In genomic region chr2:156887017-156887416, GRCm38 (mm10) we compare ENCODE assay signal across 12 mouse cellular contexts. TPM values are rescaled to one million over a fixed set of nuclear protein-coding genes. Genes with fewer than 3 reads are reported as not detected.
DNase-seq lines count a peak whose midpoint lies in the region; ATAC-seq and TF ChIP-seq lines count a peak whose summit lies in the region.
"Had no signal": no experiment of that assay in that cellular context is flagged by ENCODE, and none has a peak within 500 bp of the region (broad histone marks: within the 10 kb centered on the region; RNA-seq: fewer than 3 reads in every experiment).

TSS of gene Sla2 (minus strand) at chr2:156887192.

- H3K4me3 ChIP-seq in midbrain, embryonic 11.5 days (ENCODE audit: low read depth, low read length): no peak within 1 kb of the TSS
- H3K4me3 ChIP-seq in midbrain, postnatal 0 days (ENCODE audit: low read depth, low read length): no peak within 1 kb of the TSS
- H3K4me3 ChIP-seq: erythroblast, embryonic 14.5 days; heart, embryonic 10.5 days; intestine, embryonic 15.5 days had no signal

- ATAC-seq in midbrain, embryonic 11.5 days (ENCODE audit: low FRiP score): no peak
- no peak for ATAC-seq in midbrain, postnatal 0 days (ENCODE audit: low FRiP score)
- ATAC-seq in common myeloid progenitor, adult 5-6 weeks (replicated peaks; ENCODE audit: low read depth, poor library complexity, severe bottlenecking): peak; percentile 82
- ATAC-seq in monocyte, adult 5-6 weeks (replicated peaks; ENCODE audit: insufficient number of reproducible peaks, low FRiP score, low TSS enrichment, poor library complexity, severe bottlenecking): peak; percentile 34; the same call in 1 of the 2 replicates
- ATAC-seq: intestine, embryonic 15.5 days had no signal

- no peak for TF ChIP-seq CTCF in midbrain, postnatal 0 days (IDR thresholded peaks at IDR 0.05)

- no peaks in the 10 kb centered on the region for H3K9me3 ChIP-seq in midbrain, embryonic 11.5 days (ENCODE audit: control insufficient read depth, low read length)
- H3K9me3 ChIP-seq in midbrain, postnatal 0 days (ENCODE audit: low read length): no peaks in the 10 kb centered on the region
- H3K9me3 ChIP-seq: heart, embryonic 10.5 days; intestine, embryonic 15.5 days had no signal

- peak; percentile 84 for DNase-seq in midbrain, embryonic 11.5 days (ENCODE audit: low spot score, missing footprints)
- DNase-seq in midbrain, postnatal 0 days (ENCODE audit: low spot score): no peak
- peak; percentile 84 for DNase-seq in thymus, postnatal 4 days
- no peak for DNase-seq in layer of hippocampus, postnatal 14 days (ENCODE audit: low spot score in 2 of 2)
- no peak for DNase-seq in left cerebral cortex, adult 8-10 months (ENCODE audit: low spot score in 2 of 2)
- DNase-seq: cerebellum, postnatal 36 days; lung, postnatal 36 days had no signal

- H3K27me3 ChIP-seq in midbrain, embryonic 11.5 days (ENCODE audit: control insufficient read depth, insufficient read depth, low read length): no peaks in the 10 kb centered on the region
- no peaks in the 10 kb centered on the region for H3K27me3 ChIP-seq in midbrain, postnatal 0 days (ENCODE audit: insufficient read depth, low read length)
- H3K27me3 ChIP-seq: intestine, embryonic 15.5 days had no signal

- no peak within 1 kb of the TSS for H3K9ac ChIP-seq in midbrain, embryonic 11.5 days (ENCODE audit: low read length)
- H3K9ac ChIP-seq in midbrain, postnatal 0 days (replicated peaks; ENCODE audit: low read length, poor library complexity, severe bottlenecking): no peak within 1 kb of the TSS
- H3K9ac ChIP-seq: intestine, embryonic 15.5 days had no signal

- no peak within 1 kb of the TSS for H3K4me2 ChIP-seq in midbrain, embryonic 11.5 days
- no peak within 1 kb of the TSS for H3K4me2 ChIP-seq in midbrain, postnatal 0 days (ENCODE audit: low read depth, low read length, poor library complexity, severe bottlenecking)
- H3K4me2 ChIP-seq: intestine, embryonic 15.5 days had no signal

- no peak within 1 kb of the TSS for H3K27ac ChIP-seq in midbrain, embryonic 11.5 days (ENCODE audit: low read depth, low read length)
- H3K27ac ChIP-seq in midbrain, postnatal 0 days (ENCODE audit: low read depth, low read length): no peak within 1 kb of the TSS
- H3K27ac ChIP-seq: heart, embryonic 10.5 days; intestine, embryonic 15.5 days had no signal

- H3K4me1 ChIP-seq in midbrain, embryonic 11.5 days (ENCODE audit: control insufficient read depth, insufficient read depth, low read length): peaks cover 2% of the 10 kb centered on the region; the same call in 1 of the 2 replicates
- H3K4me1 ChIP-seq in midbrain, postnatal 0 days (ENCODE audit: insufficient read depth, low read length): 0 out of 2 replicates have a peak, but pooled peaks cover 1% of the 10 kb centered on the region
- H3K4me1 ChIP-seq: intestine, embryonic 15.5 days had no signal

- no peaks in the 10 kb centered on the region for H3K36me3 ChIP-seq in midbrain, embryonic 11.5 days (ENCODE audit: control insufficient read depth, insufficient read depth, low read length)
- H3K36me3 ChIP-seq in midbrain, postnatal 0 days (ENCODE audit: insufficient read depth, low read length): no peaks in the 10 kb centered on the region
- H3K36me3 ChIP-seq: heart, embryonic 10.5 days; intestine, embryonic 15.5 days had no signal

- WGBS in midbrain, embryonic 11.5 days: 73% methylated on average over 6 of the region's 6 CpGs
- WGBS in midbrain, postnatal 0 days: 71% methylated on average over 6 of the region's 6 CpGs

RNA-seq across cellular contexts. Expression of gene Sla2, which starts in this region (rescaled TPM):
- 0.36 and 0.56 TPM in 2 replicates for polyA plus RNA-seq in midbrain, embryonic 11.5 days (2014; fragmentation: Nextera tagmentation; extraction: Ambion mirVana)
- total RNA-seq in midbrain, postnatal 0 days (2014; rRNA removed): not detected in 2 replicates
- 0.07 TPM in 1 of 2 replicates, not detected in the other for polyA plus RNA-seq in midbrain, postnatal 0 days (2015; fragmentation: Nextera tagmentation; extraction: Ambion mirVana)
- 1.0 and 3.4 TPM in 2 replicates for total RNA-seq in common myeloid progenitor, adult 5-6 weeks (2017)
- total RNA-seq in monocyte, adult 5-6 weeks (2017): 13.8 to 38.9 TPM (median 15.8 TPM) in 3 replicates
- under 1 TPM; 0.19 to 0.30 TPM for total RNA-seq in layer of hippocampus, postnatal 14 days (2021)
- under 1 TPM; 0.26 to 0.68 (median 0.30) TPM for total RNA-seq in left cerebral cortex, adult 8-10 months (2022)

Comparison
In these comparisons a context has a peak if more than half of its experiments do, and no peak if none do; other contexts are left out.
1. Peak in DNase-seq in midbrain, embryonic 11.5 days; RNA of the gene not detected or under 1 TPM.
2. ATAC-seq: peak in common myeloid progenitor, adult 5-6 weeks (single experiment) and monocyte, adult 5-6 weeks (single experiment); none in midbrain, embryonic 11.5 days (single experiment) and midbrain, postnatal 0 days (single experiment).